Mouse (Mus musculus): ENCODE measurements around the gene Yipf2. TPM values are rescaled to one million over a fixed set of nuclear protein-coding genes. Genes with fewer than 3 reads are reported as not detected.

Gene Yipf2
- polyA plus RNA-seq (2017; shearing (Covaris generic)), result 26.2 TPM

DNA sequence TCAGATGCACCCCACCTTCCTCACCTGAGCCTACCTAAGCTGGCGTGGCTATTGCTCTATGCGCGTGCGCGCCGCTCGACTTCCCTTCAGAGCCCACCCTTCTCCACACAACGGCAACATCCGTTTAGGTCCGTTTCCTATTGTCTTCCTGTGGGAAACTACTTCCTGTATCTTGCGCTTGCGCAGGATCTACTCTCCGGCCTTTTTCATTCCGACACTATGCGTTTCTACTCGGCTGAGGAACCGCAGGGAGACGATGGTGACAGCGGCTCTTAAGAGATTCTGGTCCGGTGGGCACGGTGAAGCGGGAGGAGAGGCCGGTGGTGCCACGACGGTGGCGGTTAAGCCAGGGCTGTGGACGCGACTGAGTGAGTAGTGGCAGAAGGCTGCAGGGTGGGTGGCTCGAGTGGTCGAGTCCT lies at the start of gene Yipf2, which contains the start of gene Timm29:
Gene Yipf2, minus strand, starts transcription at position 126 of the 419 bp plus-strand sequence.
Gene Timm29, plus strand, starts transcription at position 20 of the 419 bp plus-strand sequence.

GRCm38 (mm10) chr9:21615617-21616231 lies 23.1 kb upstream of the Yipf2 start, which contains the start of gene Smarca4:
Gene Smarca4, plus strand, starts transcription at chr9:21616169.

GRCm38 (mm10) chr9:21546789-21547074 lies 45.9 kb downstream of the Yipf2 start, which contains the start of gene Carm1:
Gene Carm1, plus strand, starts transcription at chr9:21546894.

Other genes starting within 250 kb of the Yipf2 start
- 60.6 TPM for gene Ilf3, start 225.0 kb downstream of the Yipf2 start, polyA plus RNA-seq (2017; shearing (Covaris generic))
- gene Qtrt1, start 181.0 kb downstream of the Yipf2 start, polyA plus RNA-seq (2017; shearing (Covaris generic)), result 38.4 TPM
- gene Dnm2, start 167.9 kb downstream of the Yipf2 start, polyA plus RNA-seq (2017; shearing (Covaris generic)), result 234 TPM
- gene Tmed1, start 82.6 kb downstream of the Yipf2 start, polyA plus RNA-seq (2017; shearing (Covaris generic)), result 4.4 TPM
- gene AB124611, start 66.7 kb downstream of the Yipf2 start, polyA plus RNA-seq (2017; shearing (Covaris generic)), result 30.7 TPM
- 78.8 TPM for gene Carm1, start 45.9 kb downstream of the Yipf2 start, polyA plus RNA-seq (2017; shearing (Covaris generic))
- 38.1 TPM for gene Timm29, start 106 bp downstream of the Yipf2 start, polyA plus RNA-seq (2017; shearing (Covaris generic))
- gene Smarca4, start 23.3 kb upstream of the Yipf2 start, polyA plus RNA-seq (2017; shearing (Covaris generic)), result 63.5 TPM
- 30.3 TPM for gene Ldlr, start 130.7 kb upstream of the Yipf2 start, polyA plus RNA-seq (2017; shearing (Covaris generic))
- gene Spc24, start 167.5 kb upstream of the Yipf2 start, polyA plus RNA-seq (2017; shearing (Covaris generic)), result 3.3 TPM
- gene Kank2, start 205.9 kb upstream of the Yipf2 start, polyA plus RNA-seq (2017; shearing (Covaris generic)), result not detected
- gene Angptl8, start 242.7 kb upstream of the Yipf2 start, polyA plus RNA-seq (2017; shearing (Covaris generic)), result not detected

Data from CD4-positive, CD25-positive, alpha-beta regulatory T cell (primary cell).